Mouse (Mus musculus): ENCODE measurements around the gene Guca2b. TPM values are rescaled to one million over a fixed set of nuclear protein-coding genes. Genes with fewer than 3 reads are reported as not detected.

Gene Guca2b
- polyA plus RNA-seq, 1 experiment: 2,057 TPM

- Histone ChIP-seq H3K4me3 (ENCODE audit: low read depth, low read length) (no peak overlapping the region), H3K27me3 (ENCODE audit: control insufficient read depth, insufficient read depth, low read length) (no peaks in the 10 kb centered on the region), H3K27ac (ENCODE audit: insufficient read depth, low read depth, low read length) (no peak overlapping the region), H3K36me3 (ENCODE audit: control insufficient read depth, insufficient read depth, low read length) (no peaks in the 10 kb centered on the region), H3K4me1 (ENCODE audit: control insufficient read depth, insufficient read depth, insufficient read length, low read length) (no peaks in the 10 kb centered on the region)
- WGBS: 59% methylated on average over 5 of the region's 5 CpGs
- TF ChIP-seq CTCF (IDR thresholded peaks at IDR 0.05; ENCODE audit: extremely low read depth, insufficient read length, insufficient replicate concordance, low read depth, low read length): no peak
- no peak for TF ChIP-seq POLR2A (IDR thresholded peaks at IDR 0.05; ENCODE audit: low read depth, low read length)
These were observed 23.8 kb upstream of the Guca2b start for GRCm38 (mm10) chr4:119682596-119682995.

DNA sequence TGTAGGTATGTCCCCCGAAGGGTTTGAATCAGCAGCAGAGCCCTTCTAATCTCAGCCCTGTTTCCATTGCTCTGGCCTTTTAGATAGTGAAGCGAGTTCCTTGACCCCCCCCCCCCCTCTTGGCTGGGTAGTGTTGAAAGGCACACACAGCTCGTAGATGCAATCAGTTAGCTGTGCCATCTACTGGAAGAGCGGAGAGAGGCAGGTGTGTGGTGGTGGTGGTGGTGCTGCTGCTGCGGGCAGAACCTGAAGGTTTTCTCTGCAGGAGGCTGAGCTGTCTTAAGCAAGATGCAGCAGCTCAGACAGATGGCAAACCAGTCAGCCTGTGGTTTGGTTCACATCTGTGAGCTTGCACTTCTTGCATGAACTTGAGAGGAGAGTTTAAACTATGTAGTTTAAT is 13.9 kb upstream of the Guca2b start:
- Histone ChIP-seq H3K27me3 (ENCODE audit: control insufficient read depth, insufficient read depth, low read length) (no peaks in the 10 kb centered on the region), H3K4me1 (ENCODE audit: control insufficient read depth, insufficient read depth, insufficient read length, low read length) (no peaks in the 10 kb centered on the region), H3K36me3 (ENCODE audit: control insufficient read depth, insufficient read depth, low read length) (no peaks in the 10 kb centered on the region), H3K4me3 (ENCODE audit: low read depth, low read length) (no peak overlapping the region), H3K27ac (ENCODE audit: insufficient read depth, low read depth, low read length) (no peak overlapping the region)
- WGBS: 23% methylated on average over 5 of the region's 5 CpGs
- TF ChIP-seq POLR2A (IDR thresholded peaks at IDR 0.05; ENCODE audit: low read depth, low read length) (no peak), CTCF (IDR thresholded peaks at IDR 0.05; ENCODE audit: extremely low read depth, insufficient read length, insufficient replicate concordance, low read depth, low read length) (no peak)

- Histone ChIP-seq H3K4me1 (ENCODE audit: control insufficient read depth, insufficient read depth, insufficient read length, low read length) (peaks cover 3% of the 10 kb centered on the region; the same call in 1 of the 2 replicates), H3K27ac (ENCODE audit: insufficient read depth, low read depth, low read length) (no peak overlapping the region), H3K27me3 (ENCODE audit: control insufficient read depth, insufficient read depth, low read length) (no peaks in the 10 kb centered on the region), H3K4me3 (ENCODE audit: low read depth, low read length) (no peak overlapping the region), H3K36me3 (ENCODE audit: control insufficient read depth, insufficient read depth, low read length) (no peaks in the 10 kb centered on the region)
- TF ChIP-seq POLR2A (IDR thresholded peaks at IDR 0.05; ENCODE audit: low read depth, low read length) (no peak), CTCF (IDR thresholded peaks at IDR 0.05; ENCODE audit: extremely low read depth, insufficient read length, insufficient replicate concordance, low read depth, low read length) (no peak)
- 94% methylated on average over 9 of the region's 9 CpGs for WGBS
These were observed 12.4 kb upstream of the Guca2b start for GRCm38 (mm10) chr4:119671164-119671563.

- no peak for TF ChIP-seq POLR2A (IDR thresholded peaks at IDR 0.05; ENCODE audit: low read depth, low read length)
- TF ChIP-seq CTCF (IDR thresholded peaks at IDR 0.05; ENCODE audit: extremely low read depth, insufficient read length, insufficient replicate concordance, low read depth, low read length): no peak
- WGBS: 83% methylated on average over 6 of the region's 6 CpGs
- peaks cover 6% of the 10 kb centered on the region; the same call in 1 of the 2 replicates for H3K4me1 ChIP-seq (ENCODE audit: control insufficient read depth, insufficient read depth, insufficient read length, low read length)
- no peak overlapping the region for H3K27ac ChIP-seq (ENCODE audit: insufficient read depth, low read depth, low read length)
- H3K4me3 ChIP-seq (ENCODE audit: low read depth, low read length): no peak overlapping the region
- no peaks in the 10 kb centered on the region for H3K27me3 ChIP-seq (ENCODE audit: control insufficient read depth, insufficient read depth, low read length)
- no peaks in the 10 kb centered on the region for H3K36me3 ChIP-seq (ENCODE audit: control insufficient read depth, insufficient read depth, low read length)
These were observed 12.0 kb upstream of the Guca2b start for GRCm38 (mm10) chr4:119670736-119671135.

- Histone ChIP-seq H3K4me1 (ENCODE audit: control insufficient read depth, insufficient read depth, insufficient read length, low read length) (peaks cover 8% of the 10 kb centered on the region; the same call in 1 of the 2 replicates), H3K4me3 (ENCODE audit: low read depth, low read length) (no peak overlapping the region), H3K27ac (ENCODE audit: insufficient read depth, low read depth, low read length) (no peak overlapping the region), H3K27me3 (ENCODE audit: control insufficient read depth, insufficient read depth, low read length) (no peaks in the 10 kb centered on the region), H3K36me3 (ENCODE audit: control insufficient read depth, insufficient read depth, low read length) (no peaks in the 10 kb centered on the region)
- TF ChIP-seq CTCF (IDR thresholded peaks at IDR 0.05; ENCODE audit: extremely low read depth, insufficient read length, insufficient replicate concordance, low read depth, low read length) (no peak), POLR2A (IDR thresholded peaks at IDR 0.05; ENCODE audit: low read depth, low read length) (no peak)
- 52% methylated on average over 7 of the region's 7 CpGs for WGBS
These were observed 11.4 kb upstream of the Guca2b start for GRCm38 (mm10) chr4:119670210-119670555.

- WGBS: 75% methylated on average over 10 of the region's 10 CpGs
- no peak overlapping the region for H3K27ac ChIP-seq (ENCODE audit: insufficient read depth, low read depth, low read length)
- TF ChIP-seq POLR2A (IDR thresholded peaks at IDR 0.05; ENCODE audit: low read depth, low read length): no peak
- H3K27me3 ChIP-seq (ENCODE audit: control insufficient read depth, insufficient read depth, low read length): no peaks in the 10 kb centered on the region
- H3K4me1 ChIP-seq (ENCODE audit: control insufficient read depth, insufficient read depth, insufficient read length, low read length): peaks cover 8% of the 10 kb centered on the region; the same call in 1 of the 2 replicates
- no peak overlapping the region for H3K4me3 ChIP-seq (ENCODE audit: low read depth, low read length)
- H3K36me3 ChIP-seq (ENCODE audit: control insufficient read depth, insufficient read depth, low read length): no peaks in the 10 kb centered on the region
These were observed 10.8 kb upstream of the Guca2b start for GRCm38 (mm10) chr4:119669356-119670209.

- H3K27me3 ChIP-seq (ENCODE audit: control insufficient read depth, insufficient read depth, low read length): no peaks in the 10 kb centered on the region
- no peak overlapping the region for H3K27ac ChIP-seq (ENCODE audit: insufficient read depth, low read depth, low read length)
- H3K36me3 ChIP-seq (ENCODE audit: control insufficient read depth, insufficient read depth, low read length): no peaks in the 10 kb centered on the region
- peaks cover 8% of the 10 kb centered on the region; the same call in 1 of the 2 replicates for H3K4me1 ChIP-seq (ENCODE audit: control insufficient read depth, insufficient read depth, insufficient read length, low read length)
- H3K4me3 ChIP-seq (ENCODE audit: low read depth, low read length): no peak overlapping the region
- 61% methylated on average over 4 of the region's 4 CpGs for WGBS
- TF ChIP-seq CTCF (IDR thresholded peaks at IDR 0.05; ENCODE audit: extremely low read depth, insufficient read length, insufficient replicate concordance, low read depth, low read length): no peak
- no peak for TF ChIP-seq POLR2A (IDR thresholded peaks at IDR 0.05; ENCODE audit: low read depth, low read length)
These were observed 9.8 kb upstream of the Guca2b start for GRCm38 (mm10) chr4:119668596-119668995.
